Mouse (Mus musculus): ENCODE measurements at regions not wholly inside any gene's neighbourhood (a gene's known extent, or its start where the extent isn't known, plus 50 kb on each side); places are given as distances from the start of the nearest gene placed in this dataset.

DNA sequence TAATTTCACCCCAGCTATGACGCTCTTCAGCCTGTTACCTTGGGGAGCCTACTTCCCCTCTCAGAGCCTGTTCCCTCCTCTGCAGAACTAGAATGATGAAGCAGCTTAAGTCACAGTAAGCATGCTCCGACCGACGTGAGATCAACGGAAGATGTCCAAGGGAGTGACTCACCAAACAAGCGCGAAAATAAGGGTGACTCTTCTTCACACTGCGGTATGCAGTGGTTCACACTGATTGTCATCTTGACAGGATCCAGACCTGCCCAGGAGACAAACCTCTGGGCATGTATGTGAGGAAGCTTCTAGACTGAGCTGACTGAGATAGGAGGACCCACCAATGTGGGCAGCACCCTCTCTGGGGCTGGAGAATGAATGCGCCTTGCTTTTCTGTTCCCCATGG lies 116.3 kb upstream of the Tpm1 start:
- DNase-seq (ENCODE audit: low spot score in 2 of 2) = no peak

GRCm38 (mm10) chr9:67163746-67164145 lies 114.5 kb upstream of the Tpm1 start:
- DNase-seq (ENCODE audit: low spot score in 2 of 2) = no peak

- no peak for DNase-seq (ENCODE audit: low spot score in 2 of 2)
These were observed 111.7 kb upstream of the Tpm1 start for GRCm38 (mm10) chr9:67160785-67161455.

- no peak for DNase-seq (ENCODE audit: low spot score in 2 of 2)
These were observed 111.1 kb upstream of the Tpm1 start for GRCm38 (mm10) chr9:67160350-67160749.

DNA sequence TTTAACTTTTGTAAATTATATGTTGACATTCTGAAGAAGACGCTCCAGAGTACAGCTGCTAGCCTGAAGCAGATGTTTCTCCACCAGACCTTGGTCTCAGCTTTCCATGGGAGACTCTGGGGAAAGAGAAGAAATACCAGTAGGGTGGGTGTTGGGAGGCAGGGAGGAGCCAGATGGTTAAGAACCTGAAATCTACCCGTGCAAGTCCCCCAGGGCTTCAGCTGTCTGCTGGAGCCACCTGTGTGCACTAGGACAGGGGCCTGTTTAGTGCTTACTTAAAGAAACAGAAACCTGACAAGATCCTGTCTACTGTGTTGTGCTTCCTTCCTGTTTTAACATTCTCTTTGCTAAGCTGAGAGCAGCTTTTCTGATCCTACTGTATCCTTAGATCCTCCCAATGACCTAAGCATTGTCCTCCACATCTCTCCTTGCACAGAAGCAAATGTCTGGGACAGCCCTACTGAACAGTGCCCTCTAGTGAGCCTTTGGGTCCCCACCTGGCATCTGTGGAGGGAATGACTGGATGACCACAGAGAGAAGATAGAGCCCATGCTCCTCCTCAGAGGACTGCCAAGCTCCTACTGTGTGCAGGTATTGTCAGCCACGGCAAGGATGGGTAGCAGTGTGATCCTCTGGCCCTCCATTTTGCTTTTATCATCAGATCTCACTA lies 107.5 kb upstream of the Tpm1 start:
- DNase-seq (ENCODE audit: low spot score in 2 of 2) = peak in 1 of 2 experiments; percentile 6

GRCm38 (mm10) chr9:67154062-67154461 lies 104.9 kb upstream of the Tpm1 start:
- no peak for DNase-seq (ENCODE audit: low spot score in 2 of 2)

GRCm38 (mm10) chr9:67153333-67153732 lies 104.1 kb upstream of the Tpm1 start:
- no peak for DNase-seq (ENCODE audit: low spot score in 2 of 2)

GRCm38 (mm10) chr9:67147656-67148055 lies 98.5 kb upstream of the Tpm1 start:
- no peak for DNase-seq (ENCODE audit: low spot score in 2 of 2)

DNA sequence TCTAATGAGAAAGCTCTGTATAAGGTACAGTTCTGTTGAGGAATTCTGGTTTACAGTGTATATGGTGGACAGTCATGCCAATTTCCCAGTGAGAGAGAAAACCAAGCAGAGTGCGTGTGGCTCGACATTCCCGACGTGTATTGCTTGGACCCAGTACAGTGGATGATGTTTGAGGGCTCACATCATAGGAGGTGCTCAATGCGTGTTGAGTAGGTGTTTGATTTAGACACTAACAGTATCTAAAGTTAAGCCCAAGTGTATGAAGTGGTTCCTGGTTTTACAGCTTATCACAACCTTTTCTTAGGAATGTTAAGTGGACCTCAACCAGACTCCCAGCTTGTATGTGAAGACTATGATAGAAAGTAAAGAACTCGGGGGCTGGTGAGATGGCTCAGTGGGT lies 96.2 kb upstream of the Tpm1 start:
- DNase-seq (ENCODE audit: low spot score in 2 of 2) = no peak

- no peak for DNase-seq (ENCODE audit: low spot score in 2 of 2)
These were observed 95.3 kb upstream of the Tpm1 start for GRCm38 (mm10) chr9:67144511-67144910.

DNA sequence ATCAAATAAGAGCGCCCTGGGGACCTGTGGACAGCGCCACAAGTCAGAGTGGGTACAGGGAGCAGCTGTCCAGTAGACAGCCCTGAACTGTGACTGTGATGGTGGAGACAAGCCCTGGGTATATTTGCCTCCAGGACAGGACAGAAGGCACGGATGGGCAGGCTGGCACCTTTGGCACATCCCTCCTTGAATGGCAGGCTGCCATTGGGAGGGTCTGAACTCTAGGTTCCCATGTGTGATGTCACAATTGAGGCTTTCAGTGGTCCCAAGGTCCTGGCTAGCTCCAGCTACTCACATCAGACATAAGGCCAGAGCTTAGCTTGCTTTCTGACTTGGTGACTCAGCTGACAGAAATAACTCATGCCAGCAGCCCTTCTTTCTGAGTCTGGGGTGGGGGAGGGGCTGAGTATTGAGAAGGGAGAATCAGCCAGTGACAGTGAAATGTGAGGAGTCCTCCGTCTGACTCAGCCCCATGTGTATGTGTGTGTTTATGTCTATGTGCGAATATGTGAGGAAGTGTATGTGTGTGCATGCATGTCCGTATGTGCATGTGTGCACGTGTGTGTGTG lies 91.2 kb upstream of the Tpm1 start:
- DNase-seq (ENCODE audit: low spot score in 2 of 2) = peak in 1 of 2 experiments; percentile 27

DNA sequence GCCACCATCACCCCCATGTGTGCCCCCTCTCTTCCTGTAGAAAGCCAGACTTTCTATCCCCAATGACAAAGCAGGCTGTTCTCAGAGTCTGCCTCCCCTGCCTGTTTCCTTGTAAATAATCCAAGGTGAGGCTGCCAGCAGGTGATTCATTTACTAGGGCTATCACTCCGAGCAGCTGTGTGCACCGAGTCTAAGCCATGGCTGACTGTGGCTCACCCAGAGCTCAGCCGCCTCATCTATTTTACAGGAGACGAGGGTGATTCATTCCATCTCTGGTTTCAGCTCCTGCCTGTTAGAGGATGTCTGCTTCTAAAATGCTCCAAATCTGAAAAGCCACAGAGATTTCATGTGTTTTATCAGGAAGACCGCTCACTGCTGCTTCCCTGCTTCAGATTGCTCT lies 88.5 kb upstream of the Tpm1 start:
- DNase-seq (ENCODE audit: low spot score in 2 of 2) = peak; percentile 10 to 33

DNA sequence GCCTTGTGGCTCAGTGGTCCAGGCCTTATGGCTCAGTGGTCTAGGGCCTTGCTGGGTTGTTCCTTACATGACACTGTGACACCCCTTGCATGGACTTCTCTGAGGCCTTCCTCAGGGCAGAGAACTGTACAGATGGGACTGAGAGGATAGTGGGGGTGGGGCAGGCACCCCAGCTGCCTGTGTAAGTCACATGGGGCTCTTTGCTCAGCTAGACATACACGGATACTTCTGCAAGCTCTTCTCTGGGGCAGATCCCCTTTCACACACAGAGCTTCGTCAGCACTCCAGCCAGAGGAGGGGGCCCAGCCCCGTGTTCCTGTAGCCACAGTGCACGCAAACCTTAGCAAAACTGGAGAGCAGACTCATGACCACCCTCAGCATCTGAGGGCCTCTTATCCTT lies 87.9 kb upstream of the Tpm1 start:
- DNase-seq (ENCODE audit: low spot score in 2 of 2) = no peak

- no peak for DNase-seq (ENCODE audit: low spot score in 2 of 2)
These were observed 87.0 kb upstream of the Tpm1 start for GRCm38 (mm10) chr9:67136166-67136565.

GRCm38 (mm10) chr9:67134378-67134777 lies 85.2 kb upstream of the Tpm1 start:
- DNase-seq (ENCODE audit: low spot score in 2 of 2) = no peak

GRCm38 (mm10) chr9:67132370-67132769 lies 83.2 kb upstream of the Tpm1 start:
- no peak for DNase-seq (ENCODE audit: low spot score in 2 of 2)

DNA sequence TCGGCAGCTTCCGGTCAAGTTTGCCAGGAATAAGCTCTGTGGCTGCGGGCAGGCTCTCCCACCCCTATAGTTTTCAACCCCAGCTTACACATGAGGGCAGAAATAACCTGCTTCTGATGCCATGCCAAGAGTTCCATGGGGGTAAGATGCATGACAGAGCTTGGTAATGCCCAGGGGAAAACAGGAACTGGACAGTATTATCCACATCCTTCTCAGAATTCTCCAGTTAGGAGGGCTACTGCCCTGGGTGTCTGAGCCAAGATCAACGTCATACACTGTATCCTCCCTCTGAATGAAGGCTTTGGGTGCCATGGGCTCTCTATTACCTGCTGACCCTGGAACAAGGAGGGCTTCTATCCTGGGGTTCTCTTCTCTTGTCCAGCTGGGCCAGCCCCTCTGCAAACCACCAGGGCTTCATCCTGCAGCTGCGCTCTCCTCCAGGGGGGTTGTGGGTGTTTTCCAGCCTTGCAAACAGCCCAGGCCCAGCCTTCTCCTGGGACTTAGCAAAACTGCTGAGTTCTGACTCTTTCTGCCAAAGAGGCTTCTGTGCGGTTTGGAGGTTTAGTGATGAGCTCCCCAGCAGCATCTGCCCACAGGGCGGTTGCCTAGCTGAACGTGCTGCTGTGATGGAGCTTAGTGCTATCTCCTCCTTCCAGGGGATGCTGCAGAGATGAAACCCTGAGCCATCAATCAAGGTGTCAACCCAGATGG lies 81.7 kb upstream of the Tpm1 start:
- DNase-seq (ENCODE audit: low spot score in 2 of 2) = peak in 1 of 2 experiments; percentile 3

- no peak for DNase-seq (ENCODE audit: low spot score in 2 of 2)
These were observed 80.7 kb upstream of the Tpm1 start for GRCm38 (mm10) chr9:67129891-67130290.

DNA sequence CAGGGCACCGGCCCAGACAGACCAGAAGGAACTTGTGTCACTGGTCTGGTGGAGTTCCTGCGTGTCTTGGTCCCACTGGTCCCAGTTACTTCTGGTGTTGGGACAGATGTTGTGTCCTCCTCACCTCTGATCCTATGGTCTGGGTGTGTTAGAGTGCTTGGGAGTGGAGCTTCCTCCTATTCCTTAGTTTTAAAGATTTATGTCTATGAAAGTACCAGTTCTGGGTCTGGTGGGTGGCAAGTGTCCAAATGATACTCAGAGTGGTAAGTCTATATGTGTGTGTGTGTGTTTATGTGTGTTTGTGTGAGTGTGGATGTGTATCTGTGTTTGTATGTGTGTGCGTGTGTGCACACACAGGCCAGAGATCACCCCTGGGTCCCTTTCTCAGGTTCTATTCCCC lies 79.9 kb upstream of the Tpm1 start:
- DNase-seq (ENCODE audit: low spot score in 2 of 2) = no peak

GRCm38 (mm10) chr9:67121691-67122090 lies 72.5 kb upstream of the Tpm1 start:
- no peak for DNase-seq (ENCODE audit: low spot score in 2 of 2)

- no peak for DNase-seq (ENCODE audit: low spot score in 2 of 2)
These were observed 69.9 kb upstream of the Tpm1 start for GRCm38 (mm10) chr9:67118880-67119644.

- DNase-seq (ENCODE audit: low spot score in 2 of 2) = no peak
These were observed 69.2 kb upstream of the Tpm1 start for GRCm38 (mm10) chr9:67118429-67118828.
